Mouse (Mus musculus): ENCODE data around the gene Atg5. TPM values are rescaled to one million over a fixed set of nuclear protein-coding genes. Genes with fewer than 3 reads are reported as not detected.

Gene Atg5
- polyA plus RNA-seq (2017; shearing (Covaris generic)), result 53.4 TPM

DNA sequence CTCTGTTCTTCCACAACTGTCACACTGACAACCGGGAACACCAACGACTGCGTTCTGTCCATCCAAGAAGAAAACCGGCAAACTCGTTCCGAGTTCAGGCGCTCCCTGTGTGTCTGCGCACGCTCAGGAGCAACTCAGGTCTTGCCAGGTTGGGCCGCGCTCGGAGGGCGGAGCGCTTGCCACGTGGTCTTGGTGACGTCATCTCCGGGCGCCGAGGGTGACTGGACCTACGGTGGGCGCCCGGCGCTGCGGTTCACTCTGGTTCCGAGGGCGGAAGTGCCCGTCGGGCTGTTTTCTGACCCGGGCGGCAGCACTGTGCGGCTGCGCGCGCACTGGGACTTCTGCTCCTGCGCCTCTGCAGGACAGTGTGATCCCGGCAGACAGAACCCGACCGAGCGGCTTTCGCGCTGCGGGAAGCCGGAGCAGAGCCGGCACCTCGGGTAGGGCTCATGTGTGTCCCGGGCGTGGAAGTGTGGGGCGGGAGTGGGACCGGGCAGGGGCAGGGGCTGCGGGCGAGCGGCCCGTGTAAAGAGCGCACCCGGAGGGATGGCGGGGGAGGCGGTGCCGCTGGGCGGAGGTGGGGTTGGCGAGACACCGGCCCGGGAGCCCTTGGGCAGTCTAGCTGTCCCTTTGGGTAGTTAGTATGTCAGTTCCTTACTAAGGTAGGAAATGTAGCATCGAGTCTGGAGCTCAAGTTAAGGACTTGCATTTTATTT is at the start of gene Atg5:
Gene Atg5, plus strand, starts transcription at position 214 of the 716 bp plus-strand sequence.

Other genes starting within 250 kb of the Atg5 start
- 45.9 TPM for gene Crybg1, start 119.5 kb upstream of the Atg5 start, polyA plus RNA-seq (2017; shearing (Covaris generic))